Mouse (Mus musculus): ENCODE results near the gene Spn. TPM values are rescaled to one million over a fixed set of nuclear protein-coding genes. Genes with fewer than 3 reads are reported as not detected.
"Not testable (repeated sequence)": the region's sequence is repeated elsewhere in the genome, so short reads cannot be mapped to it uniquely, and the experiment has no call there.

Gene Spn
- total and polyA plus RNA-seq, 3 experiments: 0.78 to 2.9 (median 0.80) TPM

GRCm38 (mm10) chr7:127090154-127091113 lies 47.2 kb downstream of the Spn start:
- TF ChIP-seq EP300 (IDR thresholded peaks at IDR 0.05; ENCODE audit: insufficient read depth, low read depth, low read length) (no peak), CTCF (IDR thresholded peaks at IDR 0.05) (no peak), POLR2A (IDR thresholded peaks at IDR 0.05; ENCODE audit: insufficient read depth, low read depth, low read length) (no peak)
- intact Hi-C loops (cut with DNase I): no loop called here
- Histone ChIP-seq H3K79me2 (replicated peaks; ENCODE audit: control insufficient read depth, insufficient read depth, low read length) (no peaks in the 10 kb centered on the region), H3K36me3 (ENCODE audit: control insufficient read depth, insufficient read depth, low read length) (no peaks in the 10 kb centered on the region), H3K9ac (ENCODE audit: low read depth, low read length) (no peak overlapping the region), H3K27me3 (ENCODE audit: control insufficient read depth, insufficient read depth, low read length) (no peaks in the 10 kb centered on the region), H3K4me3 (no peak overlapping the region), H3K27ac (no peak overlapping the region), H3K4me1 (ENCODE audit: control insufficient read depth, insufficient read depth, low read length) (no peaks in the 10 kb centered on the region)
- 86% methylated on average over 20 of the region's 20 CpGs for WGBS
- DNase-seq: no peak

DNA sequence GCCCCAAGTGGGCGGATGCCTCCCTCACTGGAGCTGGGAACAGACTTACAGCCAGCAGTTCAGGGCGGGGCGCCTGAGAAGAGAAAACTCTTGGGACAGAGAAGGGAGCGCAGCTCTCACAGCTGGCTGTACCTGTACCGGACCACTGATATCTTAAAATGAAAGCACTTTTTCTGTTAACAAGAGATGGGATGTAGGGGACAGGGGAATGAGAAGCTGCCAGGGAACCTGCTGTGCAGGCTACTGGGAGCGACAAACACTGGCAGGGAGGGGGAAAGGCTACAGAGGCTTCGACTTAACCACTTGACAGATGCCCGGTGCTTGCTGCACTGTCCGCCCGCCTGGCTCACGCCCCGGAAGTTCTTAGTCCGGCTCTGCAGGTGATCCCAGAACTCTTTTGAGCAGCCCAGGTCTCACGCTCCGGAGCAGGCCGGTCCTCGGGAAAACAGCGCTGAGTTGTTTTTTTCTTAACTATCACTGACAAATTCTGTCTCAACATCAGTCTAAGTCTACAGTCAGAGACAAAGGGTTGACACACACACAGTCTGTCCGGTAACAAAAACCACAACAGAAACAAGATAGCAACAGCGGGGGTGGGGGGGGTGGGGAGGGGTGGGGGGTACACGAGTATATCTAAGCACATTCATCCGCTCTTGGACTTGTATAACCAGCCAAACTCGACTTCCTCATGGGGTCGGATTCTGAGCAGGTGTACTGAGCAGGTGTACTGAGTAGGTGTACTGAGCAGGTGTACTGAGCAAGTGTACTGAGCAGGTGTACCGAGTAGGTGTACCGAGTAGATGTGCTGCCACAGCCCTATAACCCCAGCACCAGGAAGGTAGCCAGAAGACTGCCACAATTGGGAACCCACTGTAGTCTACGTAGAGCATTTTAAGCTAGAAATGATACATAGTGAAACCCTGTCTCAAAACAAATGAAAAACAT lies 48.5 kb downstream of the Spn start:
- Histone ChIP-seq H3K4me3 (no peak overlapping the region), H3K4me1 (ENCODE audit: control insufficient read depth, insufficient read depth, low read length) (no peaks in the 10 kb centered on the region), H3K9ac (ENCODE audit: low read depth, low read length) (no peak overlapping the region), H3K36me3 (ENCODE audit: control insufficient read depth, insufficient read depth, low read length) (no peaks in the 10 kb centered on the region), H3K27ac (no peak overlapping the region), H3K79me2 (replicated peaks; ENCODE audit: control insufficient read depth, insufficient read depth, low read length) (no peaks in the 10 kb centered on the region), H3K27me3 (ENCODE audit: control insufficient read depth, insufficient read depth, low read length) (no peaks in the 10 kb centered on the region)
- peak; percentile 39 to 48 for DNase-seq
- intact Hi-C loops (cut with DNase I): no loop called here
- TF ChIP-seq CTCF (IDR thresholded peaks at IDR 0.05) (no peak), POLR2A (IDR thresholded peaks at IDR 0.05; ENCODE audit: insufficient read depth, low read depth, low read length) (no peak), EP300 (IDR thresholded peaks at IDR 0.05; ENCODE audit: insufficient read depth, low read depth, low read length) (no peak)
- 24% methylated on average over 27 of the region's 27 CpGs for WGBS

DNA sequence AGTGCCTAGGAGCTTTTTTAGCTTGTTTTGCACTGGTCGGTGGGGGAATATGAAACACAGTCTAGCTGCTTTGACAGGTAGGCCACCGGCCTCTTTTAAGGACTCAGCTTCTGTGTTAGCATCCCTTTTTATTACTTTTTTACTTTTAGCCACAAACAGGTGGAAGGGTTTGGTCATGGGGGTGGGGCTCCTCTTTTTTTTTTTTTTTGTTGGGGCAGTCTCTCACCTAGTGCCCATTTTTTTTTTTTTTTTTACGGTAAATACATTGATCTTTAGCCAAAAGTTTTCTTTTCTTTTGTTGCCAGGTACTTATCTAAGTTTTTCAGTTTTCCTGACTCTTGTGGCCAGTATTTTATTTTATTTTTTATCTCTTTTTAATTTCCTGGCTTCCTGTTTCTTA lies 49.5 kb downstream of the Spn start:
- TF ChIP-seq POLR2A (IDR thresholded peaks at IDR 0.05; ENCODE audit: insufficient read depth, low read depth, low read length) (no peak), EP300 (IDR thresholded peaks at IDR 0.05; ENCODE audit: insufficient read depth, low read depth, low read length) (no peak), CTCF (IDR thresholded peaks at IDR 0.05) (no peak)
- WGBS: 77% methylated on average over 3 of the region's 3 CpGs
- no peaks in the 10 kb centered on the region for H3K27me3 ChIP-seq (ENCODE audit: control insufficient read depth, insufficient read depth, low read length)
- intact Hi-C loops (cut with DNase I): no loop called here
- no peaks in the 10 kb centered on the region for H3K4me1 ChIP-seq (ENCODE audit: control insufficient read depth, insufficient read depth, low read length)
- H3K4me3 ChIP-seq: no peak overlapping the region
- H3K27ac ChIP-seq: no peak overlapping the region
- no peak for DNase-seq
- H3K9ac ChIP-seq (ENCODE audit: low read depth, low read length): no peak overlapping the region
- no peaks in the 10 kb centered on the region for H3K36me3 ChIP-seq (ENCODE audit: control insufficient read depth, insufficient read depth, low read length)
- no peaks in the 10 kb centered on the region for H3K79me2 ChIP-seq (replicated peaks; ENCODE audit: control insufficient read depth, insufficient read depth, low read length)

GRCm38 (mm10) chr7:127087278-127088010 lies 50.2 kb downstream of the Spn start, which contains the start of gene Zg16:
Zg16 (minus strand) TSS chr7:127087328.
- 60% methylated on average over 6 of the region's 6 CpGs for WGBS
- H3K27me3 ChIP-seq (ENCODE audit: control insufficient read depth, insufficient read depth, low read length); H3K36me3 ChIP-seq (ENCODE audit: control insufficient read depth, insufficient read depth, low read length); DNase-seq; H3K79me2 ChIP-seq (replicated peaks; ENCODE audit: control insufficient read depth, insufficient read depth, low read length); H3K27ac ChIP-seq; H3K4me3 ChIP-seq; intact Hi-C loops (cut with DNase I); H3K4me1 ChIP-seq (ENCODE audit: control insufficient read depth, insufficient read depth, low read length); H3K9ac ChIP-seq (ENCODE audit: low read depth, low read length): not testable (repeated sequence)

DNA sequence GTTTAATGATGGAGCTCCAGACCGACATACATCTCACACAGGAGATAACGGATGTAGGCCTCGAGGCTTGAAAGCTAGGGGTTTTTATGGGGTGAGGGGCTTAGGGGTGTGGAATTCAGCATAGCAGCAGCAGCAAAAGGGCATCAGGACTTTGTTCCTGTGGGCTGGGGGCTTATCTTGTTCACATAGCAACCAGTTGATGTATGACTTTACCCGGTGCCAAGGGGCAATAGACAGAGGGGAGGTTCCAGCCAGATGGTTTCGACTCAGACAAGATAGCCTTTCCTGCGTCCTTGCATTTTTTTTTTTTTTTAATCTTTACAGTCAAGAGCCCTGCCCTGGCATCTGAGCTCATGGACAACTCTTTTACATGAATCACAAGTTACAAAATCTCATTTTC lies 51.9 kb downstream of the Spn start:
- H3K4me3 ChIP-seq; H3K9ac ChIP-seq (ENCODE audit: low read depth, low read length); intact Hi-C loops (cut with DNase I); H3K27me3 ChIP-seq (ENCODE audit: control insufficient read depth, insufficient read depth, low read length); H3K79me2 ChIP-seq (replicated peaks; ENCODE audit: control insufficient read depth, insufficient read depth, low read length); H3K4me1 ChIP-seq (ENCODE audit: control insufficient read depth, insufficient read depth, low read length); H3K27ac ChIP-seq; DNase-seq; H3K36me3 ChIP-seq (ENCODE audit: control insufficient read depth, insufficient read depth, low read length): not testable (repeated sequence)
- 41% methylated on average over 6 of the region's 6 CpGs for WGBS

Data from heart, adult 2 months (tissue).